Mouse (Mus musculus) heart, adult 2 months (tissue): ENCODE measurements around the gene D430041D05Rik. TPM values are rescaled to one million over a fixed set of nuclear protein-coding genes. Genes with fewer than 3 reads are reported as not detected.
A peak's percentile ranks its signal among the peaks of the same experiment; 100 is the strongest.
"Not testable (repeated sequence)": the region's sequence is repeated elsewhere in the genome, so short reads cannot be mapped to it uniquely, and the experiment has no call there.

Source experiments
- DNase-seq, 2 experiments: peaks; one replicate each; pipeline ENCODE4 v3.0.0; 2021
- H3K27ac ChIP-seq: fragments of 200-600 bp; 2 replicates; pipeline ENCODE4 v1.8.1; 2022
- H3K27me3 ChIP-seq: fragments of 200-500 bp; 2 replicates; pipeline ENCODE4 v1.6.1; 2012; ENCODE audit warnings: mild to moderate bottlenecking, low read length, inconsistent platforms, mixed read lengths; ENCODE audit not compliant: control insufficient read depth, insufficient read depth
- H3K36me3 ChIP-seq: fragments of 200-500 bp; 2 replicates; pipeline ENCODE4 v1.6.1; 2012; ENCODE audit warnings: low read length, inconsistent platforms; ENCODE audit not compliant: control insufficient read depth, insufficient read depth
- H3K4me1 ChIP-seq: fragments of 200-500 bp; 2 replicates; pipeline ENCODE4 v1.6.1; 2011; ENCODE audit warnings: low read length; ENCODE audit not compliant: control insufficient read depth, insufficient read depth
- H3K4me3 ChIP-seq: fragments of 200-600 bp; 2 replicates; pipeline ENCODE4 v1.8.1; 2022
- H3K79me2 ChIP-seq: fragments of 200-500 bp; replicated peaks from 2 replicates; pipeline ENCODE4 v1.6.1; 2012; ENCODE audit warnings: mild to moderate bottlenecking, inconsistent platforms, low read length, moderate library complexity, mixed read lengths; ENCODE audit not compliant: control insufficient read depth, insufficient read depth
- H3K9ac ChIP-seq: fragments of 200-500 bp; 2 replicates; pipeline ENCODE4 v1.6.1; 2012; ENCODE audit warnings: low read depth, mild to moderate bottlenecking, control low read depth, inconsistent platforms, low read length, mixed read lengths
- CTCF ChIP-seq: fragments of 200-600 bp; IDR thresholded peaks from 2 replicates; pipeline ENCODE4 v1.8.1; 2022; ENCODE audit warnings: antibody characterized with exemption, mild to moderate bottlenecking, moderate library complexity
- EP300 ChIP-seq: fragments of 200-500 bp; IDR thresholded peaks from 2 replicates; pipeline ENCODE4 v1.6.1; 2011; ENCODE audit warnings: low read depth, low read length, control low read depth; ENCODE audit not compliant: insufficient read depth
- POLR2A ChIP-seq: fragments of 200-500 bp; IDR thresholded peaks from 2 replicates; pipeline ENCODE4 v1.6.1; 2011; ENCODE audit warnings: mild to moderate bottlenecking, low read depth, low read length, control low read depth; ENCODE audit not compliant: insufficient read depth
- WGBS: fragments of 180-500 bp; shearing (Covaris S2); methylation state at CpG from one replicate; pipeline ENCODE4 v1.1.7; 2018; 5-methylcytosine and 5-hydroxymethylcytosine counted together
- intact Hi-C: fragments of 180-260 bp; cut with DNase I; formaldehyde crosslinking; loops from one replicate; pipeline ENCODE4 v1.15.1; 2025
- microRNA-seq, 2 experiments: library from miRNA; unstranded; fragments of <30 nt; microRNA quantifications; one replicate each; pipeline ENCODE4 v1.2.0; 2021
- polyA plus RNA-seq: library from polyadenylated mRNA; depleted of rRNA; stranded (reverse); fragments of >200 nt; gene quantifications from 2 replicates; pipeline ENCODE4 v1.2.3, GENCODE M21; 2012; rRNA removed
- total RNA-seq, 2 experiments: library from RNA; stranded (reverse); gene quantifications; 2 replicates each; pipeline ENCODE4 v1.2.3; 2021

Gene D430041D05Rik
- total and polyA plus RNA-seq, 3 experiments, result 0.02 to 0.08 (median 0.05) TPM

DNA sequence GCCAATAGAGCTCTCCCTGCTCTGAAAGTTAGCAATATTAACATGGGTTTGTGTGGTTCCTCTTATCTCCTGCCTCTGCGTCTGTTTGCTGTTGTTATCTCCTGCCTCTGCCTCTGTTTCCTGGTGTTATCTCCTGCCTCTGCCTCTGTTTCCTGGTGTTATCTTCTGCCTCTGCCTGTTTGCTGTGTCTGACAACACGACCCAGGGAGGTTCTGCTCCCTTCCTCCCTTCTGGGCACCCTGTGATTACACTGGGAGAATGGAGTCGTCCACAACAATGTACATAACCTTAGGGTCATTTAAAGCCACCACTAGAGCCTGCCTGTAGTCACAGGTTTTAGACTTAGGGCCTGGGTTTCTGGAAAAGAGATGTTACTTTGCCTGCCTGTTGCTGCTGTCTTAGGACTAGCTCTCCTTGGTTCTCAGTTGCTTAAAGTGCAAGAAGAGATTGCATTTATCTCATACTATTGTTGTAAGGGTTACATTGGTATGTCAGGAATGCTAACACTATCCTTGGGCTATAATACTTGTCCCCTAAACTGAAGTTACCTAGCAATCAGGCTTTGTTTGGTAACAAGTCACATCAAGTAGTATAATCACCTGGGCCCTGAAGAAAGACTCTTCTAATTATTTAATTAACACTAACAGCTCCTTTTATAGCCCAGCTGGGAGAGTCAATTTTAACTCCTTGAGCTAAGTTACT, 312.1 kb downstream of the D430041D05Rik start:
- no peak overlapping the region for H3K4me3 ChIP-seq

DNA sequence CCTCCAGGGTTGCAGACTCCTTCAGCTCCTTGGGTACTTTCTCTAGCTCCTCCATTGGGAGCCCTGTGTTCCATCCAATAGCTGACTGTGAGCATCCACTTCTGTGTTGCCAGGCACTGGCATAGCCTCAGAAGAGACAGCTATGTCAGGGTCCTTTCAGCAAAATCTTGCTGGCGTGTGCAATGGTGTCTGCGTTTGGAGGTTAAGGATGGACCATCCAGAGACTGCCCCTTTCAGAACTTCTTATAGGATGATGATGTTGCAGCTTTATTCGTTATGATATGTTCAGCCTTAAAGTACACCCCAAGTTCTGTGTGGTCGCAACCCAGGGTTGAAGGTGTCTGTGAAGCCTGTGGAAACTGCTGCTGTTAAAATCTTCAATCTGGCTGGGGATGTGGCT, 313.4 kb downstream of the D430041D05Rik start:
- H3K4me1 ChIP-seq, H3K4me3 ChIP-seq, H3K27me3 ChIP-seq, H3K36me3 ChIP-seq, H3K9ac ChIP-seq, H3K79me2 ChIP-seq, H3K27ac ChIP-seq, DNase-seq: not testable (repeated sequence)
- intact Hi-C loops, result loop anchor here (2.0 kb wide), 1 partner anchor 61 kb away; no protein-coding TSS in a partner anchor
- 86% methylated on average over 4 of the region's 4 CpGs for WGBS

More for the DNA sequence above, 312.1 kb downstream of the D430041D05Rik start:
- intact Hi-C loops, result no loop called here
- no peak for DNase-seq
- no peaks in the 10 kb centered on the region for H3K79me2 ChIP-seq
- peaks cover 12% of the 10 kb centered on the region for H3K4me1 ChIP-seq
- no peak for TF ChIP-seq CTCF
- TF ChIP-seq EP300, result no peak
- no peak for TF ChIP-seq POLR2A
- H3K9ac ChIP-seq, result no peak overlapping the region
- H3K36me3 ChIP-seq, result peaks cover 3% of the 10 kb centered on the region
- no peaks in the 10 kb centered on the region for H3K27me3 ChIP-seq
- 11% methylated on average over 3 of the region's 3 CpGs for WGBS
- no peak overlapping the region for H3K27ac ChIP-seq

DNA sequence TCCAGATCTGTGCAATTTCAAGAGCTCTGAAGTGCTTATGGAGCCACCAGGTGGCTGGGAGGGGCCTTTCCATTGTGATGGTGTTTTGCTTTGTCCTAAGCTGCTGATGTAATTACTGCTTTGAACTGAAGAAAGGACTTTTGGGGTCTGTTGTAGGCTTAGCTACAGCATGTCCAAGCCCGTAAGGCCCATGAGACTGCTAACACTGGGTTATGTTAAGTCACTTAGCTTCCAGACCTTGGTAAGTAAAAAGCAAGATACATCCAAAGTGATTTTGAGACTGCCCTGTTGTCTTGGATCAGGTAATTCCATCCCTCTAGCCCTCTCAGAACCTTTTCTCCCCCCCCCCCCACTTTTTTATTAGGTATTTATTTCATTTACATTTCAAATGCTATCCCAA, 314.0 kb downstream of the D430041D05Rik start:
- intact Hi-C loops, result loop anchor here (2.0 kb wide), 1 partner anchor 60 kb away; no protein-coding TSS in a partner anchor
- H3K4me1 ChIP-seq, H3K4me3 ChIP-seq, H3K27me3 ChIP-seq, DNase-seq, H3K79me2 ChIP-seq, H3K36me3 ChIP-seq, H3K9ac ChIP-seq: not testable (repeated sequence)
- WGBS, result 37% methylated on average over 1 of the region's 1 CpGs
- peak overlapping the region; percentile 26; the same call in 1 of the 2 replicates for H3K27ac ChIP-seq
- TF ChIP-seq CTCF, result peak; percentile 39; the same call in 1 of the 2 replicates

DNA sequence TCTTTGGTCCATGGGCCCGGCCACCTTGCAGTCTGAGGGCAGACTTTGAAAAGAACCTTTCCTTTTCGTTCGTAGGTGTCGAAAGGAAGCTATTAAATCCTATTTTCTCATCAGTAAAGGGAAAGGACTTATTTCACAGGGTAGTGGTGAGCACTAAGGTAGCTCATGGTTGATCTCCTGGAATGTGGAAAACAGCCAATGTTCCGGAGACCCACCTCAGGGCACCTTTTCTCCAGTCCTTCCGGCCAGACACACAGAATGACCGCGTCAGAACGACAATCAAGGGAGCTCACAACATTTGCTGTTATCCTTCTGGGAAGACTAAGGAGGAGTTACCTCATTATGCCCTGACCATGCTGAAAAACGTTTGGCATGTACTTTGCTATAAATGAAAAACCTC, 314.6 kb downstream of the D430041D05Rik start:
- intact Hi-C loops, result loop anchor here (2.0 kb wide), 1 partner anchor 59 kb away; no protein-coding TSS in a partner anchor
- H3K79me2 ChIP-seq, result no peaks in the 10 kb centered on the region
- peak overlapping the region; percentile 83 for H3K9ac ChIP-seq
- H3K4me1 ChIP-seq, result peaks cover 9% of the 10 kb centered on the region
- no peak for DNase-seq
- H3K36me3 ChIP-seq, result peaks cover 3% of the 10 kb centered on the region
- peak overlapping the region; percentile 66 for H3K4me3 ChIP-seq
- H3K27me3 ChIP-seq, result no peaks in the 10 kb centered on the region
- peak overlapping the region; percentile 93 for H3K27ac ChIP-seq
- 16% methylated on average over 10 of the region's 10 CpGs for WGBS
- TF ChIP-seq POLR2A, result no peak
- no peak for TF ChIP-seq CTCF
- TF ChIP-seq EP300, result no peak

DNA sequence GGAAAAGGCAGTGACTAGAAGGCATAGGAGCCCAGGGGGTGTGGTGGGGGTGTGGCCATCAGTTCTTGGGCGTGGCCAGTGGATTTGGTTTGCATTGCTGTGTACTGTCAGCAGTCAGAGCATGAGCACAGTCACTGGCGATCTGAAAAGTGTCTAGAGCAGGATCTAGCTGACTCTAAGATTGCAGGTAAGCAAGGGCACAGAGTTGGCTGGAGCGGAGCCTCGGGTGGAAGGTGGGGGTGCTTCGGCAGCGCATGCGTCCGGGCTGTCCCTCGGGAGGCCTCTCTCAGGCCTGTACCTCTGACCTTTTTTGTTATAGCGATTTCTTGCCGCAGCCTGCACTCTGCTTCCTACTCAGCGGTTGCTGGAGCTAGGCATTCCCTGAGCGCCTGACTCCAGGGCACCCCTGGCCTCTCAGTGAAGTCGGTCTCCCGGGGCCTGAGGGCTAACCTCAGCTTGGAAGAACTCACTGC, 315.0 kb downstream of the D430041D05Rik start, which contains the start of gene Cd59a:
Gene Cd59a (plus strand): TSS at position 61 of the 473 bp plus-strand sequence.
- H3K4me1 ChIP-seq, result peaks cover 9% of the 10 kb centered on the region
- no peaks in the 10 kb centered on the region for H3K79me2 ChIP-seq
- TF ChIP-seq EP300 (peak; percentile 86), CTCF (no peak), POLR2A (peak; percentile 93)
- peak within 1 kb of the TSS; percentile 83 for H3K9ac ChIP-seq
- intact Hi-C loops, result loop anchor here (1.0 to 2.0 kb wide), 2 partner anchors 27 to 59 kb away; partner anchors contain the start of gene A930018P22Rik
- H3K36me3 ChIP-seq, result peaks cover 3% of the 10 kb centered on the region
- peak within 1 kb of the TSS; percentile 66 for H3K4me3 ChIP-seq
- WGBS, result 2% methylated on average over 15 of the region's 15 CpGs
- peak within 1 kb of the TSS; percentile 93 for H3K27ac ChIP-seq
- peak; percentile 88 to 89 for DNase-seq
- H3K27me3 ChIP-seq, result no peaks in the 10 kb centered on the region

DNA sequence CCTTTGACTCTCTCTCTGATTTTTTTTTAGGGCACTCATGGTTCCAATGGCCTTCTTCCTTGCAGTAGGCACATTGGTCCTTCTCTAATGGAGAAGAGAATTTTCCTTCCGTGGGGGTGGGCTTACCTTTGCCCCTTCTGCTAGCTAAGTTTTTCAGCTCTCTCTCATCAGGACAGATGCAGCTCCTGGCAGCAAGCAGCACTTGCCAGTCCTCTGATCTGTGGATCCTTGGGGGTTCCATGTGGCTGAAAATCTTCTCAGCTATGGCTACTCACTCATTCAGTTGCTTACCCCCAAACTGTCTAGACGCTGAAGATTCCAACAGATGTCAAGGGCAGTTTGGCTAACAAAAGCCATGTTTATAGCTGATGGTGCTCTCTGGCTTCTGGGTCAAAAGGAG, 317.5 kb downstream of the D430041D05Rik start:
- no peak overlapping the region for H3K9ac ChIP-seq
- H3K4me3 ChIP-seq, result no peak overlapping the region
- peaks cover 4% of the 10 kb centered on the region; the same call in 1 of the 2 replicates for H3K4me1 ChIP-seq
- H3K27ac ChIP-seq, result no peak overlapping the region
- H3K79me2 ChIP-seq, result no peaks in the 10 kb centered on the region
- TF ChIP-seq CTCF (no peak), EP300 (no peak), POLR2A (no peak)
- WGBS, result 78% methylated on average over 2 of the region's 2 CpGs
- intact Hi-C loops, result loop anchor here (1.0 kb wide), 1 partner anchor 25 kb away; the partner anchor contains the start of gene Gm10799
- no peaks in the 10 kb centered on the region; the same call in 1 of the 2 replicates for H3K36me3 ChIP-seq
- no peak for DNase-seq
- no peaks in the 10 kb centered on the region for H3K27me3 ChIP-seq

Small RNAs within 50 kb of the gene (microRNA-seq; reads per million reads assigned to microRNA genes)
- 0 reads per million in 2 experiments for gene Mir1902

Other genes starting within 250 kb of the D430041D05Rik start
- gene Hipk3, start 83.4 kb upstream of the D430041D05Rik start, total RNA-seq, result 100 to 1,000 TPM; 206 to 229 TPM
- gene Hipk3, start 83.4 kb upstream of the D430041D05Rik start, polyA plus RNA-seq, result 66.9 and 147 TPM in 2 replicates
- gene Cstf3, start 179.5 kb upstream of the D430041D05Rik start, total RNA-seq, result 10 to 100 TPM; 11.6 TPM
- 6.2 and 10.5 TPM in 2 replicates for gene Cstf3, start 179.5 kb upstream of the D430041D05Rik start, polyA plus RNA-seq